Mouse (Mus musculus): ENCODE results near the gene Stx18. TPM values are rescaled to one million over a fixed set of nuclear protein-coding genes. Genes with fewer than 3 reads are reported as not detected.

Gene Stx18
- 40.9 and 44.7 TPM in 2 replicates for polyA plus RNA-seq (2015; fragmentation: Nextera tagmentation; extraction: Ambion mirVana)

- Histone ChIP-seq H3K9ac (peak within 1 kb of the TSS; percentile 75), H3K36me3 (no peaks in the 10 kb centered on the region; the same call in 1 of the 2 replicates), H3K27ac (peak within 1 kb of the TSS; percentile 32; the same call in 1 of the 2 replicates), H3K4me1 (0 out of 2 replicates have a peak, but pooled peaks cover 12% of the 10 kb centered on the region), H3K27me3 (no peaks in the 10 kb centered on the region), H3K9me3 (no peaks in the 10 kb centered on the region), H3K4me2 (peak within 1 kb of the TSS; percentile 70), H3K4me3 (peak within 1 kb of the TSS; percentile 88)
- under 1% methylated on average over 57 of the region's 57 CpGs for WGBS
- ATAC-seq (ENCODE audit: borderline replicate concordance, extremely low read depth, low FRiP score, low TSS enrichment) = peak; percentile 93
Measured at GRCm38 (mm10) chr5:38038710-38039592, at the start of gene Stx18. Stx18 (plus strand) TSS chr5:38038742.

- no peak overlapping the region for H3K4me3 ChIP-seq
- WGBS = 79% methylated on average over 5 of the region's 5 CpGs
- H3K27ac ChIP-seq = no peak overlapping the region
- H3K36me3 ChIP-seq = no peaks in the 10 kb centered on the region
- no peak overlapping the region for H3K9ac ChIP-seq
- no peaks in the 10 kb centered on the region for H3K4me1 ChIP-seq
- ATAC-seq (ENCODE audit: borderline replicate concordance, extremely low read depth, low FRiP score, low TSS enrichment) = no peak
- H3K27me3 ChIP-seq = no peaks in the 10 kb centered on the region
- H3K4me2 ChIP-seq = no peak overlapping the region
- H3K9me3 ChIP-seq = no peaks in the 10 kb centered on the region
Measured at GRCm38 (mm10) chr5:37992346-37992745, 46.2 kb upstream of the Stx18 start.

GRCm38 (mm10) chr5:37998805-37999204, 39.7 kb upstream of the Stx18 start:
- Histone ChIP-seq H3K27ac (no peak overlapping the region), H3K36me3 (no peaks in the 10 kb centered on the region), H3K9me3 (no peaks in the 10 kb centered on the region), H3K9ac (no peak overlapping the region), H3K4me3 (no peak overlapping the region), H3K4me2 (no peak overlapping the region), H3K4me1 (no peaks in the 10 kb centered on the region), H3K27me3 (no peaks in the 10 kb centered on the region)
- WGBS = 61% methylated on average over 2 of the region's 2 CpGs
- no peak for ATAC-seq (ENCODE audit: borderline replicate concordance, extremely low read depth, low FRiP score, low TSS enrichment)

DNA sequence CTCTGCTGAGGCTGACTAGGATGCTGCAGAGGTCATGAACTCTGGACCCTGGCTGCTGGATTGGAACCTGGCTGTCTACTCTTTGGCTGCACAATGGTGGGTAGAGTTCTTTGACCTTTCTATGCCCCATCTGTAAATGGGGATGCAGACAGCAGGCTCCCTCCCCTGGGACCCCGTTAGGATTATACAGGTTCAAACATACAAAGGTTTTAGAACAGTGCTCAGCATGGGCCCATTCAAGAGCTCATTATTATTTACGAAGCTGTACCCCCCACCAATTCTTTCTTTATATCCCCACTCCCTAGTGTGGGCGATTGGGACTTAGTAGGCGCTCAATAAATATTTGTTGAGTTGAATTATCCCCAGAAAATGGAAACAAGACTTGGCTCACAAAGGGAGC, 36.0 kb upstream of the Stx18 start:
- H3K4me1 ChIP-seq = no peaks in the 10 kb centered on the region
- H3K27ac ChIP-seq = no peak overlapping the region
- H3K4me2 ChIP-seq = no peak overlapping the region
- WGBS = 70% methylated on average over 4 of the region's 4 CpGs
- no peak overlapping the region for H3K4me3 ChIP-seq
- no peak for ATAC-seq (ENCODE audit: borderline replicate concordance, extremely low read depth, low FRiP score, low TSS enrichment)
- no peak overlapping the region for H3K9ac ChIP-seq
- no peaks in the 10 kb centered on the region for H3K27me3 ChIP-seq
- H3K36me3 ChIP-seq = no peaks in the 10 kb centered on the region
- H3K9me3 ChIP-seq = no peaks in the 10 kb centered on the region

DNA sequence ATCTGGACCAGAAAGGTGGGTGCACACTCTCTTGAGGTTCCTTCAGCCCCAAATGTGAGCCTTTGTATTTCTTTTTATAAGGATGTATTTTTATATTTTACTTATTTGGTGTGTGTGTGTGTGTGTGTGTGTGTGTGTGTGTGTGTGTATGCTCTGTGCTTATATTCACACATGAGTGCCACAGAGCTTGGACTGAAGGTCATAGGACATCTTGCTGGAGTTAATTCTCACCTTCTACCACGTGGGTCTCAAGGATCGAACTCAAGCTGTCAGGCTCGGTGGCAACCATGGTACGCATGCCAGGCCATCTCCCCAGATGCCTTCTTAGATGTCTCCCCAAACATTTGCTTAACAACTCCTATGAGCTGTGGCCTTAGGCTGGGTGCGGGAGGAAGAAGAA, 33.8 kb upstream of the Stx18 start:
- Histone ChIP-seq H3K9me3 (no peaks in the 10 kb centered on the region), H3K4me2 (no peak overlapping the region), H3K4me1 (no peaks in the 10 kb centered on the region), H3K27ac (no peak overlapping the region), H3K36me3 (no peaks in the 10 kb centered on the region), H3K4me3 (no peak overlapping the region), H3K9ac (no peak overlapping the region), H3K27me3 (no peaks in the 10 kb centered on the region)
- ATAC-seq (ENCODE audit: borderline replicate concordance, extremely low read depth, low FRiP score, low TSS enrichment) = no peak
- WGBS = 79% methylated on average over 5 of the region's 5 CpGs

DNA sequence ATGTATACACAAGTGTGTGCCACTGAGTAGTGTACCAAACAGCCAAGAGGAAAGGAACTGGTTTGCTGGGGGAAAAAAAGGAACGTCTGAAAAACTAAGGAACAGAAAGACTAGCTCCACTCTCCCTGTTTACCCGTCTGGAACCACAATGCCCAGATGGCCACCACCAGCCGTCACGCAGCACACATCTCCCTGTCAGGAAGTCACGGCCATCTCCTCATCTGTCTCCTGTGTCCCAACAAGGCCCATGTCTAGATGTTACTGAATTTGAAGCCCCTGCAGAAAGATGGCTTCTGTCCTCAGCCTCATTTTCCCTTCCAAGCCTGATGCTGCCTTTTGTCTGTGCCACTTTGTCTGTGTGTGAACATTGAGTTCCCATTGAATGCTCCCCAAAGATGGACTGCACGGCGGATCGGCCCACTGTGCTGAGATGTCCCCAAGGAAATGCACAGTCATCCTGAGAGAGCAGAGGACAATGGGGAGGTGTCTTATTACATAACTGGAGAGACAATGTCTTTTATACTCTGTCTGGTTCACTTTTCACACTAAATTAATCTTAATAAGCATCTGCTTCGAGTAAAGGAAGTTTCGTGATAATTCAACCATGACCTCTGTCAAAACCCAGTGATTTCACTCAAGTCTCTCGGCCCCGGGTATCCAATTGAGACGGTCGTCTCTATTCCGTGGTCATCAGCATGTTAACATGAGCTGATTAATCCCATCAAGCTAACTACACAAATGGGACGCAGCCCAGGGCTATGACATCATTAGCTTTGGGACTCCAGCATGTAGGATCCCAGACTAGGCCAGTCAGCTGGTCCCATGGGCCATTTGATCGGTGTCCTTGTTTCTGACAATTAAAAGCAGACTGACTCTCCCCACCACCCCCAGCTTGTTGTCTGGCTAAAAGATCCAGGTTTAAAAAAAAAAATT, 31.9 kb upstream of the Stx18 start:
- 62% methylated on average over 17 of the region's 17 CpGs for WGBS
- no peak for ATAC-seq (ENCODE audit: borderline replicate concordance, extremely low read depth, low FRiP score, low TSS enrichment)
- no peaks in the 10 kb centered on the region for H3K36me3 ChIP-seq

GRCm38 (mm10) chr5:38009071-38009470, 29.5 kb upstream of the Stx18 start:
- Histone ChIP-seq H3K9me3 (no peaks in the 10 kb centered on the region), H3K36me3 (no peaks in the 10 kb centered on the region), H3K4me3 (no peak overlapping the region), H3K4me2 (no peak overlapping the region), H3K9ac (no peak overlapping the region), H3K4me1 (no peaks in the 10 kb centered on the region), H3K27me3 (no peaks in the 10 kb centered on the region), H3K27ac (no peak overlapping the region)
- no peak for ATAC-seq (ENCODE audit: borderline replicate concordance, extremely low read depth, low FRiP score, low TSS enrichment)
- 79% methylated on average over 4 of the region's 4 CpGs for WGBS

More for the DNA sequence above, 31.9 kb upstream of the Stx18 start:
- no peak overlapping the region for H3K4me3 ChIP-seq
- H3K4me1 ChIP-seq = no peaks in the 10 kb centered on the region
- H3K9me3 ChIP-seq = no peaks in the 10 kb centered on the region
- no peak overlapping the region for H3K9ac ChIP-seq
- H3K27me3 ChIP-seq = no peaks in the 10 kb centered on the region
- no peak overlapping the region for H3K4me2 ChIP-seq
- no peak overlapping the region for H3K27ac ChIP-seq

DNA sequence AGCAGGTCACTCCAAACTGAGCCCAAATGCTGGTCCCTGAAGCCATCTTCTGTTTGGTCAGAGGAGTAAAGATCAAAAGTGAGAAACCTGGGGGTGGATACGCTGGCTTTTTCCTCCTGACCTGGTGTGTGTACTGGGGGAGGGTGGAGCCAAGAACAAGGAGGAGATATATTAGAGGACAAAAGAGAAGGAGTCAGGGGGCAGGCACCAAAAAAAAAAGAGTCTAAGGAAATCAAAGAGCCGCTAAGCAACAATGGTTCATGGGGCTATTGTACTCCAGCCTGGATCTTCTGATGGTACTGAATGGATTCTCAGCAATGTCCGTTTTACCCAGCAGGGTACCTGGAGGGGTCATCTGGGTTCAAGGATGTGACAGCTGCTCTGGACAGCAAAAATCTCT, 23.6 kb upstream of the Stx18 start:
- Histone ChIP-seq H3K4me3 (no peak overlapping the region), H3K9ac (no peak overlapping the region), H3K4me2 (no peak overlapping the region), H3K4me1 (no peaks in the 10 kb centered on the region), H3K27me3 (no peaks in the 10 kb centered on the region), H3K9me3 (no peaks in the 10 kb centered on the region), H3K27ac (no peak overlapping the region), H3K36me3 (no peaks in the 10 kb centered on the region)
- 72% methylated on average over 3 of the region's 3 CpGs for WGBS
- ATAC-seq (ENCODE audit: borderline replicate concordance, extremely low read depth, low FRiP score, low TSS enrichment) = no peak

DNA sequence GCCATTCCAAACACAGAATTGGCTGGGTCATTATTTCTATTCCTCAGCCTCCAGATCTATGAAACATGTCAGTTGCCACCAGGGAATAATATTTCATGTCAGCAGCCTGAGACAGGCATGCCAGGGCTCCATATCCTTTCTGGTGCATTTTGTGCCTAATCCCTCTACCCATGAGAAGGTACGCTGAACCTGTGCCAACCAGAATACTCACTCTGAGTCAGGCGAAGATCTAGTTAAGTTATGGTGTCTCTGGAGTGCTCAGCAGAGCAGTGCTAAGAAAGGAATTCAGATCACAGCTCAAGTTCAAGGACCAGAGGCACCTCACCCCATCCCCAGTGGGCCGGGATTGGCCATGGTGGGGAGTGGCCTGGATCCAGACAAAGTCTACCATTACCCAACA, 21.6 kb upstream of the Stx18 start:
- Histone ChIP-seq H3K4me2 (no peak overlapping the region), H3K4me1 (no peaks in the 10 kb centered on the region), H3K4me3 (no peak overlapping the region), H3K27ac (no peak overlapping the region), H3K27me3 (no peaks in the 10 kb centered on the region), H3K36me3 (no peaks in the 10 kb centered on the region), H3K9ac (no peak overlapping the region), H3K9me3 (no peaks in the 10 kb centered on the region)
- 62% methylated on average over 3 of the region's 3 CpGs for WGBS
- no peak for ATAC-seq (ENCODE audit: borderline replicate concordance, extremely low read depth, low FRiP score, low TSS enrichment)

DNA sequence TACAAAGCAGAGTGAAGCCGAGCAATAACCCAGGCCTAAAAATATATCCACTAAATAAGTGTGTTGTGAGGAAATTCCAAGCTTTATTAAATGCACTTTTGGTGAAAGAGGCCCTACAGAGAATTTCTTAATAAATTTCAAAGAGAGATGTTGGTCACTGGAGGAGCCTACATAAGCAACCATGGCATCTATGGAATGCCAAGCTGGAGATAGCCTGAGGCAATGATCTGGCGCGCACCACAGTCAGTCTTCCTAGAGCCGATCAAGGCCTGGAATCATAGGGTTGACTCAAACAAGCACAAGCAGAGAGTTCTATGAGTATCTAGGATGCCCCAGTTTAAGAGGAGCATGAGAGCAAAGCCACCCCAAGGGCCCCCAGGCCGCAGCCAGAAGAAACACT, 10.9 kb upstream of the Stx18 start:
- H3K9ac ChIP-seq = no peak overlapping the region
- no peaks in the 10 kb centered on the region for H3K36me3 ChIP-seq
- ATAC-seq (ENCODE audit: borderline replicate concordance, extremely low read depth, low FRiP score, low TSS enrichment) = no peak
- H3K27me3 ChIP-seq = no peaks in the 10 kb centered on the region
- no peak overlapping the region for H3K27ac ChIP-seq
- no peaks in the 10 kb centered on the region for H3K4me1 ChIP-seq
- no peak overlapping the region for H3K4me3 ChIP-seq
- WGBS = 82% methylated on average over 5 of the region's 5 CpGs
- no peak overlapping the region for H3K4me2 ChIP-seq
- no peaks in the 10 kb centered on the region for H3K9me3 ChIP-seq

- peak overlapping the region; percentile 75; the same call in 1 of the 2 replicates for H3K9ac ChIP-seq
- H3K4me2 ChIP-seq = peak overlapping the region; percentile 70
- 18% methylated on average over 9 of the region's 9 CpGs for WGBS
- H3K27ac ChIP-seq = no peak overlapping the region
- no peaks in the 10 kb centered on the region; the same call in 1 of the 2 replicates for H3K36me3 ChIP-seq
- 0 out of 2 replicates have a peak, but pooled peaks cover 12% of the 10 kb centered on the region for H3K4me1 ChIP-seq
- ATAC-seq (ENCODE audit: borderline replicate concordance, extremely low read depth, low FRiP score, low TSS enrichment) = no peak
- H3K4me3 ChIP-seq = peak overlapping the region; percentile 88
- H3K27me3 ChIP-seq = no peaks in the 10 kb centered on the region
- no peaks in the 10 kb centered on the region for H3K9me3 ChIP-seq
Measured at GRCm38 (mm10) chr5:38038274-38038673, 268 bp upstream of the Stx18 start.
